Mouse (Mus musculus) thymus, postnatal 14 days (tissue): Measurements from ENCODE around the gene Wbp1.

Experiments used
- DNase-seq: peaks from one replicate; pipeline ENCODE4 v3.0.0; 2021

Gene Wbp1

DNA sequence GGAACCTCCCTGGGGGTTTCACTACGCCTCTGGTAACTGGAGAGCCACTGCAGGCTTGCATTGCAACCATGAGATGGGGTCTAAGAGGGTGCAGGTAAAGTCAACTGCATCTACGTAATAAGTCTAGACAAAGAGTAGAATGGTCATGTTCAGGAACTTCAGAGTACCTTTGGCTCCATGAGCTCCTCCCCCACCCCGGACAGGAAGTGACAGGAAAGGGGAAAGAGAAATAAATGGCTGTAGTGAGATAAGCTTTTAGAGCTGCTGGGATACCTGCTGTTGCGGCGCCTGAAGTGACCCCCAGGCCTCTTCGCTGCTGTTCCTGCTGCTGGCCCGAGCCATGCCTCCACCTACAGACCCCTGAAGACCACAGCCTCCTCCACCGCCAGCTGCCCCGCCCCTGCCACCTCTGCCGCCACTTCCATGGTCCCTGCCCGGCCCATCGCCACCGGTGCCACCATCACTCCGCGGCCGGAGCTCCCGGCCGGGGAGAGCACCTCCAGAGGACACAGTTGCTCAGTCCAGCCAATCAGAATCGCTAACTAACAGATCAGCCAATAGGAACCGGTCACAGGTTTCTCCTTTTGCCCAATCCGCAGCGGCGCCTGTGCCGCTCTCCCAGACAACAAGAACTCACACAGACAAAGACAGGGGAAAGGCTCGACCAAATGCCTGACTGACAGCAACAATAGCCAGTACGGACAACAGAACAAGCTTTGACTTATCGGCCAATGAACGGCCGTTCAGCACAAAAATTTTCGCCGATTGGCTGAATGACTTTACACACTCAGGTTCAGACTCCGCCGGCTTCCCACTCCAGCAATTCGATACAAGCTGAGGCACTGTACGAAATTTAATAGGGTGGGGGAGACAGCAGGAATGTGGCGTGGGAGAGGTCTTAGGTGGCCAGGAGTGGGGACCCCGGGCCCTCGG is at the start of gene Wbp1:
Wbp1 (minus strand) TSS at position 630 of the 933 bp plus-strand sequence.
- peak; percentile 92 for DNase-seq

DNA sequence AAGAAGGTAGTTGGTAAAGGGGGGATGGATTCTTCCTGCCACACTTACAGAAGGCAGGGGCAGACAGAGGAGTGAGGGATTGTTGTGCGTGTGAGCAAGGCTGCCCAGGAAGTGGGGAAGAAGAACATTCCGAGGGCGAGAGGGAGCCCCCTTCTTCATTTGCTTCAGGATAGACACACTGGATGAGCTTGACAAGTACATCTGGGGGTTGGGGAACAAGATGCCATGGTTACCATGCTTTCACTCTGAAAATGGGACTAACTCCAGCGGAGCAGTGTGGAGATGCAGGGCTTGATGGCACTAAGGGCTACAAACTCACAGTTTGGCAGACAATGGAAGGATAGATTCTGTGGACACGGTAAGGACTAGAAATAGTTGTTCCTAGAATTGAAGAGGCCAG is 49.7 kb upstream of the Wbp1 start:
- no peak for DNase-seq

DNA sequence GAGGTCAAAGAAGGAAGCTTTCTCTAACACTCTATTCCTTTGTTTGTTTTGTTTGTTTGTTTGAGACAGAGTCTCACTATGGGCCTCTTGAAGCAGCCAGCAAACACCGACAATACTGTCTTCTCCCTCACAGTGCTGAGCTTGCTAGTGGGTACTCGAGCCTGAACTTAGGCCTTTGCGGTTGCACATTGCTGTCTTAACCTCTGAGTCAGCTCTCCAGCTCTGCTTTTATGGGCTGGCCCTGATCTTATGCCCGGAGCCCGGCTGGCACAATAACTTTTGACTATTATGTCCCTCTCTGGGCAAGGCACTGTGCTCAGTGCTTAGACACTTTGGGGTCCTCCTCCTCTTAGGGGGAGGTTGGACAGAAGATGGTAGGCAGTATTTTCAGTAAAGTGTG is 48.5 kb upstream of the Wbp1 start:
- no peak for DNase-seq

DNA sequence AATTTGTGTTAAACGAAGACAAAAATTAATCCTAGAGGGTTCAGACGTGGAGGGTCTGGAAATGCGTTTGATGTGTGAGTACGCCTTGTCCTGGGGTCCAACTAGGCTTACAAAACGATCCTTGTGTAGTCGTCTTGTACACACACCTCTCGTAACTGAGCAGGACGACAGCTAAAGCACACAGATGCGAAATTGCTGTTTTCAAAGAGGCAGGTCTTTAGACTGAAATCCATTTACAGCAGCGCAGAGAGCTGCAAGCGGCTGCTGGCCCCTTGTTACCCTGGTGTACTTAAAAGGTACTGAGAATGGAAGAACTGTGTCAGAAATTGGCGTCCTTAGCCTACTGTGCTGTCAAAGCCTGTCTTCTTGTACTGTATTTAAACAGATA is 44.9 kb upstream of the Wbp1 start:
- no peak for DNase-seq

DNA sequence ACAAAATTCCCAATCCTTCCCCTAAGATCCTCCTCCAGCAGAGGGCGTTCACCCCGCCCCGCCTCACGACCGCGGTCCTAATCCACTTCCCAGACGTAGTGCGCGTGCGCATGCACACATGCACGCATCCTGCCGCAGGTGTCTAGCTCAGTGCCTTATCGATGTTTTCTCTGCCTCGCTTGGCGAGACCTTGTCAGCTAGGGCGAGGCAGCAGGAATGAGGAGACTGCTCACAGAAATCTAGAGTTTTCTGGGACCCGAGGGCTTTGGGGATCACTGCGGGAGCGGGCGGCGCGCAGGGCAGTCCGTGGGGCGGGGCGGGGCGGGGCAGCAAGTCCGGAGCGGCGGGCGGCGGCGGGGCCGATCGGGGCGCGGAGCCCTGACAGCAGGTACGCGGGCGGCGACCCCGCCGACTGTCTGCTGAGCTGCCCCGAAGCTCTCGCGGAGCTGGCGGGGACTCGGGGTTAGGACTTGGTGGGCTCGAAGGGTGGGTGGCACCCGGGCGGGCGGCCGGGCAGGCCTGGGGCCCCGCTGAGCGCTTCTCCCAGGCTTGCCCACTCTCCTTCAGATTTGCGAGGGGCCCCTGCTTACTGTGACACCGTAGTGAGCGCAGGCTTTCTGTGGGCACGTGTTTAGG is 44.4 kb upstream of the Wbp1 start, which contains the start of gene Dctn1:
Dctn1 (plus strand) TSS at position 314 of the 636 bp plus-strand sequence.
- peak; percentile 95 for DNase-seq

DNA sequence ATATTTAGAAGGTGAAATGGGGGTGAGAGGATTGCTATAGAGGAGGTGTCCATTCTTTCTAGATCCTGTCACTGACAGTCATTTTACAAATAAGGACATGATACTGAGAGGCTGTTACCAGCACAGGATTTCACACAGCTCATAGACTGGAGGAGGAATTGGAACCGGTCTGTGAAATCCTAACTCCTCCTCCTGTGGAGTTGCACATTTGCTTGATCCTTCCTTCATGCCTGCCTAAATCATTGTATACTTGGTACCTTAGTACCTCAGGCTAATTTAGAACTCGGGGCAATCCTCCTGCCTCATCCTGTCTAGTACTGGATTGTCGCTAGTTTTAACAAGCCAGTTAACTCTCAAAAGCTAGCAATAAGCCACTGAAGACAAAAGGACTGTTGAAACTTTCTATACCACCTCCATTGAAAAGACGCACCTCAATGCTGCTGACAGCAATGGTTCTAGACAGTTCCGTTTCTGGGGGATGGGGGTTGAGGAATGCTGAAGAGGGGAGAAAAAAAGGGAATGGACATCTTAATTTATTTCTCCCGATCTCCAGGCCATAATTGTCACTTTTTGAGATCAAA is 43.8 kb upstream of the Wbp1 start:
- no peak for DNase-seq

DNA sequence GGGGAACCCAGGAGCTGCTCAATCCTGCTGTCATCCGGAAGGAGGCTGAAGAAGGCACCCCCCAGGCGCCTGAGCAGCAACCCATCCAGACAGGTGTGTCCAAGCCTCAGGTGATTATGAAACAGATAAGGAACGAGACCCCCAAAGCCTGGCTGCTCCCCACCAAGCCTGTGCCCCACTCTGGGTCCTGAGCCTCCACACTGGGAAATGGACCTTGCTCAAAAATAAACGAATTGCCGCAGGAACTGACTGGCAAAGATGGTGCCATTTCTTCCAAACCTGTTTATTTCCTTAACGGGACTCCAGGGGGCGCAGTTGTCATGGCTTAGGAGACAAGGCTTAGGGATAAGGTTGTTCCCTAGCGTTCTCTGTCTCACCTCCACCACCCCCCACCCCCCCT is 41.3 kb upstream of the Wbp1 start:
- DNase-seq: peak; percentile 54

DNA sequence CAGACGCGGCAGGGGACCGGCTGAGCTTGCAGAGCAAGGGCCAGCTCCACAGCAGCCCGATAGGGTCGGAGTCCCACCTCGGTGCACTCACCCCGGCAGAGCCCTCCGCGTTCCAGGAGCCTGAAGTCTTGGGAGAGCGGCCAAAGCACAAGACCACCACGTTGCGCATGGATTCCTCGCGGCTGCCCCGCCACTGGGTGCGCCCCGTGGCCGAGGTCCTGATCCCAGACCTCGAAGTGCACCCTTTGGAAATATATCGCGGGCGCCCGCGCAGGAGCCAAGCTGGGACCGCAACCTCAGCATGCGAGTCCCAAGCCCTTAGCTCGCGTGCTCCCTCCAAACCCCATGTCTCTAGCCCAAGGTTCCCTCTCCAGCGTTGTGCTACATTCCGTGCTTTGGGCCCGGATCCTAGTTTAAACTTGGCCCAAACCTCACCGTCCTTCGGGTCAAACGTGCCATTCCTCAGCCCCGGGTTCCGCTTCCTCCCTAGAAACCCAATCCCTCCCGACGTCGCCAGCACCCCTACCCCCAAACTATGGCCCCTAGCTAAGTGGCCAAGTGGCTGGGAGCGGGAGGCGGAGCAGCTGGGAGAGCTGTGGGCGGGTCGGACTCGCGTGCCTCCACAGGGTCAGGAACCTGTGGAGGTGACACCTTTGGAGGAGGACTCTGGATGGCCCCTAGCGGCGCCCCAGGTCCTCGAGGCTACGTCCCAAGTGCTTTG is 40.7 kb upstream of the Wbp1 start:
- no peak for DNase-seq

DNA sequence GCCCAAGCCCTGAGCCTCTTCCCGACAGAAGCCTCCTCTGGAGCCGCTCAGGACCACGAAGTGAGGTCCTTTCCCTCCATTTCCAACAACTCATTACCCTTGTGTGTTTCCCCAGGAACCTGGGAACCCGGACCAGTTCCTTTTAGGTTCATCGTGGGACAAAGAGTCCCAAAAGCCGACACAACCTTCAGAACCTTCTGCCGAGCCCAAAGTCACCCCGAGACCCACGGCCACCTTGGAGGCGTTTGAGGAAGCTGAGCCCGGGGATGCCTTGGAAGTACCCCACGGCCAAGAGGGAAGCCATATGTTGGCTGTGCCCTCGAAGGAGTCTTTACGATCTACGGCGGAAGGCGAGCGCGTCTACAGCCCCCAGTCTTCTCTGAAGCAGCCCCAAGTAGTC is 40.1 kb upstream of the Wbp1 start:
- no peak for DNase-seq

DNA sequence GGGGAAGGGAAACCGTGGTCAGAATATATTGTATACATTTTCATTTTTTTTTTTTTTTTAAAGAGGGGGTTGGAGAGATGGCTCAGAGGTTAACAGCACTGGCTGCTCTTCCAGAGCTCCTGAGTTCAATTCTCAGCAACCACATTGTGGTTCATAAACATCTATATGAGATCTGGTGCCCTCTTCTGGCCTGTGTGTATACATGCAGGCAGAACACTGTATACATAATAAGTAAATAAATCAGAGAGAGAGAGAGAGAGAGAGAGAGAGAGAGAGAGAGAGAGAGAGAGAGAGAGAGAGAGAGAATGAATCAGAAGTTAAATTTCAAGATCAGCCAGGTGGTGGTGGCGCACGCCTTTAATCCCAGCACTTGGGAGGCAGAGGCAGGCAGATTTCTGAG is 38.1 kb upstream of the Wbp1 start:
- peak; percentile 65 for DNase-seq

DNA sequence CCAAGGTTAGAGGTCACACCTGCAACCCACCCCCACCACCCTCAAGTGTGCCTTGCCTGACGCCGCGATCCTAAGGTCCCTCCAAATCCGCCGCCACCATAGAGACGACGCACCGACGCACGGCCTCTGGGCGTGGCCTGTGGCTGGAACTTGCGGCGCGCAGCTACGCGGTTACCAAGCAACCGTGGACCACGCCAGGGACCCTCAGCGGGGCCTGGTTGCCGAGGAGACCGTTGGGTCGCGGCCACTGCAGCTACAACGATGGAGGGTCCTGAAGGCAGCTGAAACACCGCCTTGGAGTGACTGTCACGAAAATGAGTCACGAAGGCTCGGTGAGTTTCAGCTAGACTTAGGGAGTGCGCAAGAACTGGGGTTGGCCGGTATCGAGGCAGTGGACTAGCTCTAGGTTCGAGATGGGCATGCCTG is 34.9 kb upstream of the Wbp1 start, which contains the start of the genes Wdr54 and 1700003E16Rik:
Wdr54 (minus strand) TSS at position 139 of the 426 bp plus-strand sequence.
1700003E16Rik (plus strand) TSS at position 146 of the 426 bp plus-strand sequence.
- DNase-seq: peak; percentile 58

DNA sequence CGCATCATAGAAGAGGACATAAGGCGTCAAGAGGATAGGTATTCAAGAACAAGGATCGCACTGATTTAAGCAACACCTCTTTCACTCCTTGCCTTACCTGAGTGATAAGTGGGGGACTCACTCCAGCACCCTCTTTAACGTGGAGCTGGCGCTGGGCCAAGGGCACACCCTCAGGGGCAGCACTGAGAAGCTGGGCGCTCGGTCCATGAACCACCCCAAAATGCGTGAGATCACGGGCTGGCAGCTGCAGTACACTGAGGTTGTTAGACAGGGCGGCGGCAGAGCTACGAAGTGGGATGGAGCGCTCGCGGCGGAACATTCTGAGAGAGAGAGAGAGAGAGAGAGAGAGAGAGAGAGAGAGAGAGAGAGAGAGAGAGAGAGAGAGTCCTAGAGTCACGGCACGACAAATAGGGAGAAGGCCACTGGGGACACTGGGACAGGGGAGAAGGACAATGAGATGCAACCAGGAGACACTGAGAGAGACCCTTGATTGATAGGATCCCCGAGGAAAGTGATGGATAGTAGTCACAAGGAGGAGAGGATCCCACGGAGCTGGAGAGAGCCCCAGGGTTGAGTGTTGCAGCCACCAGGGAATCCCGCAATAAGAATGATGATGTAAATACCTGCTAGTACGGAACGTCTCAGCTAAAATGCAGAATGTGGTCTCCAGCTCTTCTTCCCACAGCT is 34.3 kb upstream of the Wbp1 start:
- DNase-seq: no peak

DNA sequence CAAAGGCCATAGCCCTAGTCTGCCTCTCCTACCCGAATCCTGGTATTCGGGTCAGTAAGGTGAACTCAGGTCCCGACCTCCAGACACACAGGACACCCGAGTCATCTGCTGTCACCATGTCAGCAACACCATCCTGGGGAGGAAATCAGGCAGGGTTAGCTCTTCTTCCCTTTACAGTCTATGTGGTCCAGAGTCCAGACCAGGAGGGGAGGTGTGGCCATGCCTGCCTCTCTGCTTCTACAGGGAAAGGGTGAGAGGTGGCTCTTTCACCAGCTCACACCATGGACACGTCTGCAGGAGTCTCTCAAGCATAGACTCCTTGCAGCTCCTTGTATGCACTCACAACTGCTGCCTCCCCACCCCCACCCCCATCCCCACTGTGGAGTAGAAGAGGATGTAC is 32.1 kb upstream of the Wbp1 start:
- DNase-seq: no peak

DNA sequence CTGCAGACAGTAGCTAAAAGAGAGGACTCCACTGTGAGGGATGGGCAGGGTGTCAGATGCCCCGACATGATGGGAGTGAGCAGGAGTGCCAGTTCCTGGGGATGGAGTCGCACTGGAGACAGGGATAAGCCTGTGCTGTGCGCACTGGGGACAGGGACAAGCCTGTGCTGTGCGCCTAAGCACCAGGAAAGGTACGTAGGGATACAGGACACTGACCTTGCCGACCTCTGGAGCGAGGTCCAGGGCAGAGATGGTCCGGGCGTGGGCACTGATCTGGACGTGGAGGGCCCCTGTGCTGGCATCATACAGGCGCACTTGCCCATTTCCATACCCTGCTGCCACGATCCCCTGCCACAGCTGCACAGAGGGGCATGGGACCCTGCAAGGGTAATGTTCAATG is 31.7 kb upstream of the Wbp1 start:
- DNase-seq: no peak

DNA sequence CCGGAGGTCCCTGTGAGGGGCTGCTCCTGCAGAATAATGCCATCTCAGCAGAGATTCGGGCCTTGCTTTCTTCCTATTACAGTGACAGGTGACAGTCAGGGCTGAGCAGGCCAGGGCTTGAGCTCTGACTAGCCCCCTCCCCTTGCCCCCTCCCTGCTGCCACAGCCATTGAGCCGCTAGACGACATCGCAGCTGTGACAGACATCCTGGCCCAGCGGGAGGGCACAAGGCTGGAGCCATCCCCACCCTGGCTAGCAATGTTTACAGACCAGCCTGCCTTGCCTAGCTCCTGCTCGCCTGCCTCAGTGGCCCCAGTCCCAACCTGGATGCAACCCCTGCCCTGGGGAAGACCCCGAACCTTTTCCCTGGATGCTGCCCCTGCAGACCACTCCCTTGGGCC is 30.4 kb upstream of the Wbp1 start:
- no peak for DNase-seq

DNA sequence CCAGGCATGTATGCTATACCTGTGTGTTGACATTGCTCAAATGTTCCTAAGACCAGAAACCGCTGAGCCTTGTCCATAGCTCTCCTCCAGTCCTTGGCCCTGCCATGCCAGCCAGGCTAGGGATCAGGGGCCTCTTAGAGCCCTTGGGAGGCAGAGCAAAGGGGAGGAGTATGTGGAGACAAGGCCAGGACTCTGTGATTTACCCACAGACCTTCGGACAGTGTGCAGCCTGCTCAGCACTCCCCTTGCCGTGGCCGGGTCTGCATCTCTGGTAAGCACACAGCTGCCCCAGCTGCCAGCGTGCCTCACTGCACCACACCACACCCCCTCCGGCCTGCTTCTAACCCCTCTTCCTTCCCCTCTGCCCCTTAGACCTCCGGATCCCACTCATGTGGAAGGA is 25.9 kb upstream of the Wbp1 start:
- DNase-seq: no peak

DNA sequence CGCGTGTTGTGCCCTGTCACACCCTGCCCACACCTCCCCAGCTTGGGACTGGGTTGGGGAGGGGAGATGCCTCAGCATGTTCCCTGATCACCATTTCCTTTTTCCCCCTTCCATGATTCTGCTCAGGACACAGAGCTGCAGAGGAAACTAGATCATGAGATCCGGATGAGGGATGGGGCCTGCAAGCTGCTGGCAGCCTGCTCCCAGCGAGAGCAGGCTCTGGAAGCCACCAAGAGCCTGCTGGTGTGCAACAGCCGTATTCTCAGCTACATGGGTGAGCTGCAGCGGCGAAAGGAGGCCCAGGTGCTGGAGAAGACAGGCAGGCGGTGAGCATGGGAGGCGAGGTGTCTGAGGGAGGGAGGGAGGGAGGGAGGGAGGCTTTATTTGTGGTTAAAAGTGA is 24.4 kb upstream of the Wbp1 start:
- DNase-seq: no peak

DNA sequence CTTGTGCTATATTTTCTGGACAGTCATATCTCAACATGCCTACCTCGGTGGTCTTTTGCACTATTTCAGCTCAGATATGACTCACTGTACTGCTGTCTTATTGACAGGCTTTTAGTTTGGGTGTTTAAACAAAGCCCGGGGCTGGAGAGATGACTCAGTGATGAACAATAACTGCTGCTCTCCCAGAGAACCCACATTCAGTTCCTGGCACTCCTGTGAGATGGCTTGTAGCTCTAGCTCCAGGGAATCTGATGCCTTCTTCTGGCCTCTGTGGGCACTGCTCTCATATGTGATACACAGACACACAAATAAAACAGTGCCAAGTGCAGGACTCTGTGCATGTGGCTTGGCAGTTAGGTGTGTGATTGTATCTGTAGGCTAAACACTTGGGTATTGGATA is 23.9 kb upstream of the Wbp1 start:
- DNase-seq: no peak

DNA sequence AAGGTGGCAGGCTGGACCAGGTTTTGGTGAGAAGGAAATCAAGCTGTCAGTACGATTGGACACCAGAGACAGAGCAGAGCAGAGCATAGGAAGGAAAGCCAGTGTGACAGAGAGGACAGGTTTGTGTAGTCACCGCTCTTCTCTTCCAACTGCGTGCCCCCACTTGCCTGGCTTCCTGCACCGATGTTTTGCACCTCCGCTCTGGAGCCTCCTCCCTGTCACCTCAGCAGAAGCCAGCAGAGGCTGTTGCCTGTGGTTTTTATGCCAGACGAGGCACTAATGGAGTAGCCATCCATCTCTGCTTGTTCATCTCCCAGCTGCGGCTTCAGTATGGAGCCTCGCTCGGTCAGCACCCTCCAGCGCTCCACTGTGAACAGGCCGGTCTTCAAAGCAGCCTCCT is 21.5 kb upstream of the Wbp1 start:
- no peak for DNase-seq

DNA sequence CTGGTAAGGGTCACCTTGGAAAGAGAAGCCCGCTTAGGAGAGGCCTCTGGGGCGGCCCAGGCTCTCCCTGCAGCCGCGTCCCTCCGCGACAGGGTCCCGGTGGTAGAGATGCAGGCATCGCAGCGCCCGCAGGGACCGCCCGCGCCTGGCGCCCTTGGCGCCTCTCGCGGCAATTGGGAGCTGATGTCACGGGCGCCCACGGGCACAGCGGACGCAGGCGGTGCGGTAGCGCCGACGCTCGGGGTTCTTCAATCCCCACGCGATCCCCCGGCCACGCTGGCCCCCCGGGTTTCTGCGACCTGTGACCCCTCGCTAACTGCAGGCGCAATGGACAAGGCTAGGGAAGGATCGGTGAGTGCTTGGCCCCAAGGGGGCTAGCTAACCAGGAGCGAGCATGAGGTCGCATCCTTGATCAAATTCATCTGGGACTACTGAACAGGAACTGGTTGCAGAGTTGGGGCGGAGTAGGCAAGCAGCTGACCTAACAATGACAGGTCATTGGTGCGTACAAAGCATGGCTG is 20.9 kb upstream of the Wbp1 start:
- DNase-seq: peak; percentile 40

DNA sequence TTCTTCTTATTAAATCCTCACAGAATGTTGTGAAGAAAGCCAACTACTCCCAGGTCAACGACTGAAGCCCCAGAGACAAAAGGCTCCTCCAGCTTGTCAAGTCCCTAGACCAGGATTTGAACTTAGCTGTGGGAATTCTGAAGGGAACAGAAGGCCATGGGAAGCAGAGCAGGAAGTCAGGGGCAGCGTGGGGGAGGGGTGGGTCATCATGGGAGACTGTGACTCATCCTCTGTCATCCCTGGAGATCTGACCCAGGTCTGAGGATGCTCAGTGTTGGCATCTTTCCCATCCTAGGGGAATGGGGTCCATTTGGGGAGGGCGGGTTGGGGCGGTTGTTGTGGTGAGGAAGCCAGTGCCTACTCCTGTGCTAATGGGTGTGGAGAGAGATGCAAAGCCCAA is 20.3 kb upstream of the Wbp1 start:
- no peak for DNase-seq

DNA sequence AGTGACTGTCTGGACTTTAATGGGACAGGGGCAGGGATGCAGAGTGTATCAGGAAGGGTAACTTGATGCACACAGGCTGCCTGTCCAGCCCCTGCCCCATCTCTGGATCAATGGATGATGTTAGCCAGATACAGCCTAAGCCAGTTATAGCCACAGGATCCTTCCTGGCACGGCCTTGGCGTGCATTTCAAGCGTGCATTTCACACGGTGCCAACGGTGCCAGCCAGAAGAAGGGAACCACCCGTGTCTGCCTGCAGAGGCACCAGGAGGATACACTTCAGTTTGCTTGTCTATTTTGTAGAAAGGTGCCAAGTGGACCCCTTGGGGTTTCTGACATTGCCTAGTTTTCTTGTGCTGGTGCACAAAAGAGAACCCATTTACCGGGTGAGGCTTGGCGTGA is 18.7 kb upstream of the Wbp1 start:
- no peak for DNase-seq
